Mouse (Mus musculus) ES-Bruce4 (cell line): ENCODE results near the gene Rad9a. TPM values are rescaled to one million over a fixed set of nuclear protein-coding genes. Genes with fewer than 3 reads are reported as not detected.
A peak's percentile ranks its signal among the peaks of the same experiment; 100 is the strongest.

Source experiments
- H3K27ac ChIP-seq: 2 replicates; pipeline ENCODE4 v1.5.1; 2012; ENCODE audit warnings: low read length, inconsistent platforms; ENCODE audit not compliant: insufficient read depth
- H3K27me3 ChIP-seq: 2 replicates; pipeline ENCODE4 v1.6.1; 2012; ENCODE audit warnings: mild to moderate bottlenecking, low read length, inconsistent platforms; ENCODE audit not compliant: control insufficient read depth, poor library complexity, insufficient read depth, severe bottlenecking
- H3K36me3 ChIP-seq: 2 replicates; pipeline ENCODE4 v1.6.1; 2012; ENCODE audit warnings: inconsistent platforms, mild to moderate bottlenecking, low read length, moderate library complexity; ENCODE audit not compliant: control insufficient read depth, poor library complexity, insufficient read depth, severe bottlenecking
- H3K4me1 ChIP-seq: one replicate; pipeline ENCODE4 v1.8.1; 2011; ENCODE audit warnings: low read length; ENCODE audit not compliant: control insufficient read depth, insufficient read depth
- H3K4me3 ChIP-seq: 2 replicates; pipeline ENCODE4 v1.5.1; 2011; ENCODE audit warnings: low read depth, mild to moderate bottlenecking, low read length
- H3K9ac ChIP-seq: 2 replicates; pipeline ENCODE4 v1.6.1; 2012; ENCODE audit warnings: low read depth, mild to moderate bottlenecking, inconsistent platforms; ENCODE audit not compliant: poor library complexity, severe bottlenecking
- H3K9me3 ChIP-seq: replicated peaks from 2 replicates; pipeline ENCODE4 v1.6.1; 2012; ENCODE audit warnings: mild to moderate bottlenecking, low read length, inconsistent platforms; ENCODE audit not compliant: control insufficient read depth, poor library complexity, insufficient read depth, severe bottlenecking
- CTCF ChIP-seq: IDR thresholded peaks from one replicate; pipeline ENCODE4 v1.8.1; 2011; ENCODE audit warnings: low read depth, low read length
- EP300 ChIP-seq: IDR thresholded peaks from 2 replicates; pipeline ENCODE4 v1.6.1; 2011; ENCODE audit warnings: low read depth, low read length; ENCODE audit not compliant: insufficient read depth
- POLR2A ChIP-seq: IDR thresholded peaks from one replicate; pipeline ENCODE4 v1.8.1; 2011; ENCODE audit warnings: low read length; ENCODE audit not compliant: insufficient read depth
- polyA plus RNA-seq: library from polyadenylated mRNA; stranded (reverse); fragments of >200 nt; gene quantifications from 2 replicates; pipeline ENCODE4 v1.2.4, GENCODE M21; 2011; ENCODE audit warnings: low read depth; ENCODE audit not compliant: missing spikeins, insufficient read depth, insufficient read length

Rad9a gene
- polyA plus RNA-seq, 1 experiment, result 42.3 TPM

GRCm38 (mm10) chr19:4216041-4216685 is 14.7 kb upstream of the Rad9a start:
- Histone ChIP-seq H3K9me3 (no peaks in the 10 kb centered on the region), H3K36me3 (no peaks in the 10 kb centered on the region), H3K27ac (no peak overlapping the region), H3K4me3 (no peak overlapping the region), H3K9ac (no peak overlapping the region), H3K27me3 (peaks cover 13% of the 10 kb centered on the region), H3K4me1 (no peaks in the 10 kb centered on the region)
- no peak for TF ChIP-seq POLR2A
- TF ChIP-seq EP300, result no peak
- TF ChIP-seq CTCF, result no peak

- Histone ChIP-seq H3K9ac (peak overlapping the region; percentile 88), H3K27me3 (peaks cover 13% of the 10 kb centered on the region), H3K9me3 (no peaks in the 10 kb centered on the region), H3K4me1 (no peaks in the 10 kb centered on the region), H3K27ac (no peak overlapping the region), H3K36me3 (no peaks in the 10 kb centered on the region), H3K4me3 (peak overlapping the region; percentile 49)
- TF ChIP-seq EP300 (no peak), CTCF (no peak), POLR2A (no peak)
These were observed 14.0 kb upstream of the Rad9a start for GRCm38 (mm10) chr19:4215451-4215840.

GRCm38 (mm10) chr19:4214771-4215450 is 13.4 kb upstream of the Rad9a start:
- H3K27me3 ChIP-seq, result peaks cover 13% of the 10 kb centered on the region
- no peak overlapping the region for H3K27ac ChIP-seq
- H3K9me3 ChIP-seq, result no peaks in the 10 kb centered on the region
- H3K4me3 ChIP-seq, result peak overlapping the region; percentile 62
- TF ChIP-seq EP300 (no peak), POLR2A (no peak), CTCF (no peak)
- H3K4me1 ChIP-seq, result no peaks in the 10 kb centered on the region
- peak overlapping the region; percentile 88 for H3K9ac ChIP-seq
- no peaks in the 10 kb centered on the region for H3K36me3 ChIP-seq

- Histone ChIP-seq H3K36me3 (no peaks in the 10 kb centered on the region), H3K27me3 (peaks cover 13% of the 10 kb centered on the region)
These were observed 12.8 kb upstream of the Rad9a start, which contains the start of the genes Clcf1 and AC109138.7 for GRCm38 (mm10) chr19:4214071-4214770. Clcf1 (plus strand) TSS chr19:4214238. AC109138.7 (plus strand) TSS chr19:4214357.

GRCm38 (mm10) chr19:4213524-4213974 is 12.1 kb upstream of the Rad9a start:
- Histone ChIP-seq H3K4me1 (no peaks in the 10 kb centered on the region), H3K4me3 (peak overlapping the region; percentile 62)

More at GRCm38 (mm10) chr19:4214071-4214770, 12.8 kb upstream of the Rad9a start, which contains the start of the genes Clcf1 and AC109138.7:
- H3K4me1 ChIP-seq, result no peaks in the 10 kb centered on the region
- H3K9ac ChIP-seq, result peak within 1 kb of the TSS; percentile 88
- no peaks in the 10 kb centered on the region for H3K9me3 ChIP-seq
- H3K4me3 ChIP-seq, result peak within 1 kb of the TSS; percentile 62
- TF ChIP-seq POLR2A (no peak), EP300 (no peak), CTCF (no peak)
- no peak within 1 kb of the TSS for H3K27ac ChIP-seq

More at GRCm38 (mm10) chr19:4213524-4213974, 12.1 kb upstream of the Rad9a start:
- Histone ChIP-seq H3K27ac (no peak overlapping the region), H3K9ac (no peak overlapping the region; the same call in 1 of the 2 replicates), H3K9me3 (no peaks in the 10 kb centered on the region), H3K27me3 (peaks cover 13% of the 10 kb centered on the region), H3K36me3 (no peaks in the 10 kb centered on the region)
- TF ChIP-seq EP300 (no peak), CTCF (no peak), POLR2A (no peak)
